Mouse (Mus musculus) embryonic facial prominence, embryonic 13.5 days (tissue): ENCODE measurements at regions not wholly inside any gene's neighbourhood (a gene's known extent, or its start where the extent isn't known, plus 50 kb on each side); places are given as distances from the start of the nearest gene placed in this dataset.
A peak's percentile ranks its signal among the peaks of the same experiment; 100 is the strongest.

ENCODE experiments used
- ATAC-seq: fragments of 200-750 bp; cut with Nextera tagmentation; 2 replicates; pipeline ENCODE4 v1.8.0; 2017; ENCODE audit warnings: low read depth; ENCODE audit not compliant: insufficient number of reproducible peaks, insufficient read depth, low FRiP score, low TSS enrichment
- H3K27ac ChIP-seq: fragments of 300-500 bp; sonication (generic); 2 replicates; pipeline ENCODE4 v1.5.1; 2015; ENCODE audit warnings: moderate library complexity, mild to moderate bottlenecking, inconsistent platforms
- H3K27me3 ChIP-seq: fragments of 300-500 bp; sonication (generic); 2 replicates; pipeline ENCODE4 v1.6.1; 2015; ENCODE audit warnings: mild to moderate bottlenecking, inconsistent platforms
- H3K36me3 ChIP-seq: fragments of 300-500 bp; sonication (generic); 2 replicates; pipeline ENCODE4 v1.6.1; 2015; ENCODE audit warnings: mild to moderate bottlenecking, inconsistent platforms
- H3K4me1 ChIP-seq: fragments of 300-500 bp; sonication (generic); 2 replicates; pipeline ENCODE4 v1.6.1; 2015; ENCODE audit warnings: inconsistent platforms
- H3K4me2 ChIP-seq: fragments of 300-500 bp; sonication (generic); 2 replicates; pipeline ENCODE4 v1.6.1; 2015; ENCODE audit warnings: moderate library complexity, mild to moderate bottlenecking, inconsistent platforms
- H3K4me3 ChIP-seq: fragments of 300-500 bp; sonication (generic); 2 replicates; pipeline ENCODE4 v1.5.1; 2015; ENCODE audit warnings: mild to moderate bottlenecking, inconsistent platforms
- H3K9ac ChIP-seq: fragments of 300-500 bp; sonication (generic); 2 replicates; pipeline ENCODE4 v1.6.1; 2015; ENCODE audit warnings: mild to moderate bottlenecking, inconsistent platforms
- H3K9me3 ChIP-seq: fragments of 300-500 bp; sonication (generic); 2 replicates; pipeline ENCODE4 v1.6.1; 2016; ENCODE audit warnings: inconsistent platforms
- WGBS: fragments of 180-500 bp; shearing (Covaris S2); methylation state at CpG from one replicate; pipeline ENCODE4 v1.1.7; 2015; ENCODE audit warnings: mixed read lengths; 5-methylcytosine and 5-hydroxymethylcytosine counted together

DNA sequence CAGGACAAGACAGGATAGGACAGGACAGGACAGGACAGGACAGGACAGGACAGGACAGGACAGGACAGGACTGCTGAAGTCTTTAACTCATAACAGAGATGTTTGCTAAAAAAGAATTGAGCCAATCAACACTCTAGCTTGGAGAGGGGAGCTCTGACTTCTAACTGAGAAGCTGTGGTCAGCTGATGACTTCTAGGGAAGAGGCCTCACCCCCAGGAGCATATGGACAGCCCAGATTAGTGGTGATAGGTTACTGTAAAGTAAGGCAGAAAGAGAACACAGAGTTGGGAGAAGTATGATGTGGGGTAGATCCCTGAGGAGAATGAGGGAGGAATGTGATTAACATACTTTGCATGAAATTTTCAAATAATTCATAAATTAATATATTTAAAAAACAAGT lies 254.3 kb upstream of the Veph1 start:
- no peak overlapping the region for H3K27ac ChIP-seq
- no peak overlapping the region for H3K9ac ChIP-seq
- H3K4me1 ChIP-seq, result no peaks in the 10 kb centered on the region
- H3K4me2 ChIP-seq, result no peak overlapping the region
- H3K9me3 ChIP-seq, result no peaks in the 10 kb centered on the region
- no peaks in the 10 kb centered on the region for H3K36me3 ChIP-seq
- ATAC-seq, result no peak
- 0 out of 2 replicates have a peak, but pooled peaks cover 2% of the 10 kb centered on the region for H3K27me3 ChIP-seq
- H3K4me3 ChIP-seq, result no peak overlapping the region

DNA sequence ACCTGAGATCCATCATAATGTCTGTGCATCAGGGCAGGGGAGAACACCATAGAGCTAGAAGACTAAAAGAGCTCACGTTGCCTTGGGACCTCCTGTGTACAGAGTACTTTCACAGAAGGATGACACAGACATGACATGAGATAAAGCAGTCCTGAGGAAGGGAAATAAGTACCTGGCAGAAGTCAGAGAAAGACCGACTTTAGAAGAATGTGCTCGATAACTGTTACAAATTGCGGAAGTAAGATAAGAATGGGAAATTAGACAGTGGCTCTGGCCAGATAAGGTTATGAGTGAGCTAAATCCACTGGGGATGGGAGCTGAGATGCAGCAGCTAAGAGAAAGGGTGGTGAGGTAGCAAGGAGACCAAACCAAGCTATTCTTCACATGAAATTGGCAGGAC lies 249.9 kb upstream of the Veph1 start:
- ATAC-seq, result no peak
- 88% methylated on average over 4 of the region's 4 CpGs for WGBS
- 0 out of 2 replicates have a peak, but pooled peaks cover 5% of the 10 kb centered on the region for H3K4me1 ChIP-seq

DNA sequence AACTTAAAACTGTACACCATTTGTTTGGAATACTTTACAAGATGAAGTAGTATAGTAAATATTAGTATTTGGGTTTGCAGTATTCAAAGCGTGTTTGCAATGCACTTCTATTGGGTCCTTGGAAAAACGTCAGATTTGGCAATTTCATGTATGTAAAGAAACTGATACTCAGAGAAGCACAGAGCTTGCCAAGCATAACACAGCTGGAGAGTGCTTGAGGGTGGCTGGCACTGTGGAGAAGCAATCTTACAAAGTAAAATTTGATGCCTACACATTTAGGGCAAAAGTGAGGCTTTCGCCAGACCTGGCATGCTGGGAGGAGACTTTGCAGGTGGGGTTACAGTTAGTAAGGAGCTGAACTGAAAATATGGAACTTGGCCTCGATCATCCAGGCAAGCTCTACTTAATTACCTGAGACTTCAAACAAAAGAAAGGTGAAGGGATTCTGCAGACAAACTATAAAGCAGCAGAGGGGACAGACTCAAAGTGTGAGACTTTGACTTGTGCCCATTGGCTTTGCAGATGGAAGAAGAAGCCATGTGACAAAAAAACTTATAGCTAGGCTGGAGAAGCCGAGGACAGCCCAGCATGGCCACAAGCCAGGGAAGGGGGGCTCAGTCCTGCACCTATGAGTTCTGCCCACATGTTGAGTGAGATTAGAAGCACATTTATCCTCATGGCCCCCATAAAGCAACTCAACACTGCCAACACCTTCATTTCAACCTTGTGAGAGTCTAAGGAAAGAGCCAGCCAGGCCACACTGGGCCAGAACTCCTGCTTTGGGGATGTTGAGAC lies 247.7 kb upstream of the Veph1 start:
- Histone ChIP-seq H3K4me3 (no peak overlapping the region), H3K9me3 (0 out of 2 replicates have a peak, but pooled peaks cover 3% of the 10 kb centered on the region), H3K27me3 (0 out of 2 replicates have a peak, but pooled peaks cover 2% of the 10 kb centered on the region), H3K36me3 (no peaks in the 10 kb centered on the region), H3K4me1 (0 out of 2 replicates have a peak, but pooled peaks cover 5% of the 10 kb centered on the region), H3K4me2 (no peak overlapping the region), H3K27ac (no peak overlapping the region), H3K9ac (no peak overlapping the region)
- 67% methylated on average over 5 of the region's 5 CpGs for WGBS
- no peak for ATAC-seq

More for the DNA sequence above, 249.9 kb upstream of the Veph1 start:
- no peak overlapping the region for H3K27ac ChIP-seq
- 0 out of 2 replicates have a peak, but pooled peaks cover 3% of the 10 kb centered on the region for H3K9me3 ChIP-seq
- 0 out of 2 replicates have a peak, but pooled peaks cover 2% of the 10 kb centered on the region for H3K27me3 ChIP-seq
- no peak overlapping the region for H3K4me2 ChIP-seq
- H3K9ac ChIP-seq, result no peak overlapping the region
- H3K4me3 ChIP-seq, result no peak overlapping the region
- H3K36me3 ChIP-seq, result no peaks in the 10 kb centered on the region

DNA sequence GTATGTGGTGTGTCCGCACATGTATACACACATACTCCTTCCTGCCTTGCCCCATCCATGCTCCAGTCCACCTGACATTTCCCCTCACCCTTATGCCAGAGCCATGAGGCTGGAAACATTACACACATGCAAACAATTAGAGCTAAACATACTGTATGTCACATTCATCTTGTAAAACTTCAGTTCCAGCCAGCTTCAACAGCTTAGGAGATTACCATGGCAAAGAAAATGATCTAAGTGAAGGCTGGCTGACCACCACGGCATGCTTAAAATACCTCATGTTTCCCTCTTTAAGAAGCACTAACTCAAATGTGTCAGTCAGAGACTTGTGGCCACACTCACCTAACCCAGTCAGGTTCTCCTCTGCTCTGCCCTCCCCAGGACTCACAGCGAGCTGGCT lies 246.2 kb upstream of the Veph1 start:
- WGBS, result 59% methylated on average over 3 of the region's 3 CpGs
- H3K36me3 ChIP-seq, result no peaks in the 10 kb centered on the region
- no peak overlapping the region for H3K4me3 ChIP-seq
- 0 out of 2 replicates have a peak, but pooled peaks cover 5% of the 10 kb centered on the region for H3K4me1 ChIP-seq
- no peak overlapping the region for H3K4me2 ChIP-seq
- H3K9ac ChIP-seq, result no peak overlapping the region
- 0 out of 2 replicates have a peak, but pooled peaks cover 3% of the 10 kb centered on the region for H3K9me3 ChIP-seq
- no peak for ATAC-seq
- no peak overlapping the region for H3K27ac ChIP-seq
- H3K27me3 ChIP-seq, result no peaks in the 10 kb centered on the region

DNA sequence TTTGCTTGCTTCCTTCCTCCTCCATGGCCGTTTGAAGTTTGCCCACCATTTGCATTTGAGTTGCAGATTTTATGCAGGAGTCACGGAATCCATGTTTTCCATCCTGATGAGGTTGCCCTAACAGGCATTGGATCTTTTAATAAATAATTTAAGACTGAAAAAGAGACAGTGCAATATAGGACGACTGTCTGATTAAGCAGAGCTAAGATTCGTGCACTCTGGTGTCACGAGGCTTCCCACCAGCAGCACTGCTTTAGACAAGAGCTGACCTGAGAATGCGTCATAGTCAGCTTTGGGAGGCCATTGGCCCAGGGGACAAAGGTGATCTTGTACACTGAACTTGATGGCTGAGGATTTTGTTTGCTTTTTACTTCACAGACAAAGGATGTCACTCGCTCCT lies 241.3 kb upstream of the Veph1 start:
- Histone ChIP-seq H3K4me3 (no peak overlapping the region), H3K27ac (no peak overlapping the region), H3K4me2 (no peak overlapping the region), H3K9ac (no peak overlapping the region), H3K27me3 (no peaks in the 10 kb centered on the region), H3K4me1 (0 out of 2 replicates have a peak, but pooled peaks cover 3% of the 10 kb centered on the region), H3K9me3 (0 out of 2 replicates have a peak, but pooled peaks cover 3% of the 10 kb centered on the region), H3K36me3 (no peaks in the 10 kb centered on the region)
- ATAC-seq, result no peak
- 83% methylated on average over 7 of the region's 7 CpGs for WGBS

DNA sequence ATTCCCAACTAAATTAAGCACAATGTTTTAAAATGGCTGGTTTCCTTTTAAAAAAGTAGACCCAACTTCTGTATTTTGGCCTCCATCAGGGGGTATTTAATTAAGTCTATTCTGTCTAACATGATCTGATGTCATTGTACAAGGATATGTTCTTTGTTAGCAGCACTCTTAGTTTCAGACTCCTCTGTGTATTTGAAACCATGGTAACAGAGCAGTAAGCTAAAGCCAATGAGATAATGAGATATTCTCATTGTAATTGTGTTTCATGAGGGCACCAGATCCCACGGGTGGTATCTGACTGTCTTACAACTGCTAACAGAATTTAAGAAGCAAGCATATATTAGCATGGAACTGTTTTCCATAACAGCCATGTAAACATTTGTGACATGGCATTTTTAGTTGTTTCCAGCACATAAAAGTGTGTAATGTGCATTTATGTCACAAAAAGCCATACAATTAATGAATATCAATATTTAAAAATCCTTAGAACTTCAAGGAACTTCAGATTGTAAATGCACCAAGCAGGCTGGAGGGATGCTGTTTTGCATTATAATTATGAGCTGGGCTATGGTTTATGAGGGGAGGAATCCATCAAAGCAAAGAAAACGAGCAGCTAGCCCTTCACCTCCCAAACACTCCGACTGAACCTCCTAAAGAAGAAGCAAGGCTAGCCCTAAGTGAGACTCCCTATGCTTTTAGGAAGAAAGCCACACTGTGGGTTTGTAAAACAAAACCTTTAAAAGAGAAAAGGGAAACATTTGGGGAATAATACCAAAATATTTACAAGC lies 240.7 kb upstream of the Veph1 start:
- ATAC-seq, result no peak

DNA sequence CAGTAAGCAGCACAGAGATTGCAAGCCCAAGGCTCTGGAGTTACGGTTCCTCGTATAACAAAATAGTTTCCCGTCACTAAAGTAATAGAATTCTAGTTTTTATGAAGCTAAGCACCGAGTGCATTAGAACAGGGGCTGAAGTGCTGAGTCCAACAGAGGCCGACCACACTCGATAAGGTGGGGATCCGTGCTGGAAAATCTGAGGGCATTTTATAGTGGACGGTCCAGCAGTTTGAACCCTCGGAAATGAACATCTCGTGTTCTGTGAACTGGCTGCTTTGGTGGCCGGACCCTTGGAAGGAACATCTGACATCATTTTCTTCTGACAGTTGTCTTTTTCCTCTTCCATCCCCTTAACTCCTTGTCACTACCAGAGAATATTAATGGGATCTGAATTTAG lies 240.0 kb upstream of the Veph1 start:
- ATAC-seq, result no peak
- H3K4me2 ChIP-seq, result no peak overlapping the region
- H3K36me3 ChIP-seq, result no peaks in the 10 kb centered on the region
- 0 out of 2 replicates have a peak, but pooled peaks cover under 1% of the 10 kb centered on the region for H3K9me3 ChIP-seq
- H3K4me3 ChIP-seq, result no peak overlapping the region
- no peaks in the 10 kb centered on the region for H3K4me1 ChIP-seq
- no peak overlapping the region for H3K9ac ChIP-seq
- H3K27me3 ChIP-seq, result no peaks in the 10 kb centered on the region
- no peak overlapping the region for H3K27ac ChIP-seq
- WGBS, result 87% methylated on average over 11 of the region's 11 CpGs

More for the DNA sequence above, 240.7 kb upstream of the Veph1 start:
- H3K27ac ChIP-seq, result no peak overlapping the region
- no peak overlapping the region for H3K4me3 ChIP-seq
- H3K9me3 ChIP-seq, result 0 out of 2 replicates have a peak, but pooled peaks cover 3% of the 10 kb centered on the region
- WGBS, result 47% methylated on average over 3 of the region's 3 CpGs
- H3K27me3 ChIP-seq, result no peaks in the 10 kb centered on the region
- H3K4me2 ChIP-seq, result no peak overlapping the region
- H3K36me3 ChIP-seq, result no peaks in the 10 kb centered on the region
- H3K4me1 ChIP-seq, result no peaks in the 10 kb centered on the region
- no peak overlapping the region for H3K9ac ChIP-seq

DNA sequence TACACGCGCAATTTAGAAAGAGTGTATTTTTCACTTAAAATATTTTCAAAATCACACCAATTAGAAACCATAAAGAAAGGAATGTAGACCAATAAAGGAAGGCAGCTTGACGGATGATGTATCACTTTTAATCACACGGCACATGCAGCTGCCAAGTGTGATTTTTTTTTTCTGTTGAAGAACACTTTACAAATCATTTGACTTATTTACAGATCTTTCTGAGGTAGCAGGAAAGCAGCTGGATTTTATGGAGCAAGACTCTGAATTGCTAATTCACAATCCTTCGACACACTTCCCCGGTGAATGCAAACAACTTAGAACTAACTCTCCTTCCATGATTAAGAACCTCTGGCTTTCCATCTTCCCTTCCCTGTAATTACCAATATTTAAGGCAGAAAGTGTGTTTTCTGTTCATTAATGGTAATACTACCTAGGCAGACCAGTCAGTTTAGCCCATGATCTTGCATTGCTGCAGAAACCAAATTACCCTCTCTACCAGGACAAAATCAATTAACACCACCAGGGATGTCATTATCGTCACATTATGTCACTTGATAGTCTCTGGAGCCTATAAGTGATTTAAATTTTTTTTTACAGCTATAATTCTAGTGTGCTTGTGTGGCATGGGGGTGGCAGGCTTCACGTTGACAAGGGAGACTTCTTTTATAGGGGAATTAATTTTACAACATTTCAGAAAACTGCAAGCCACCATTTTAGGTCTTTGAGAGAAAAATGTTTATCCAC lies 239.3 kb upstream of the Veph1 start:
- Histone ChIP-seq H3K27ac (no peak overlapping the region), H3K36me3 (no peaks in the 10 kb centered on the region), H3K27me3 (no peaks in the 10 kb centered on the region), H3K4me1 (no peaks in the 10 kb centered on the region), H3K9me3 (no peaks in the 10 kb centered on the region), H3K4me3 (no peak overlapping the region), H3K4me2 (no peak overlapping the region), H3K9ac (no peak overlapping the region)
- no peak for ATAC-seq
- WGBS, result 58% methylated on average over 8 of the region's 8 CpGs

DNA sequence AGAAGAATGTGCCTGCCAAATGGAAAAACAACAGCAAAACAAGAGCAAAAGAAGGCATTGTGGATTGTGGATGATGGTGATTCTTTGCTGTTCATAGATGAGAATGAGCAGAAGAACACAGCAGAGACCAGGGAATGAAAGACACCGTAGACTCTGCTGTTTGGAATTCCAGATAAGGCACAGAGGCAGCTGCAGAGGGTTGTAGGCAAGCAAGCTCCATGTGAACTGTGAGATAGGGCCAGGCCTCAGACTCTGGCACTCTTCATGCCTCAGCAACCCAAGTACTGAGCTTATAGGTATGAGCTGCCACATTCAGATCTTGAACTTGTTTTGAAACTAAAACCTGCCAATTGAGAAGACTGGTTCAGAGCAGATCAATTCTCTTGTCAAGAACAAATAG lies 223.3 kb upstream of the Veph1 start:
- Histone ChIP-seq H3K4me1 (0 out of 2 replicates have a peak, but pooled peaks cover 6% of the 10 kb centered on the region), H3K4me3 (no peak overlapping the region), H3K27ac (no peak overlapping the region), H3K27me3 (no peaks in the 10 kb centered on the region), H3K9me3 (no peaks in the 10 kb centered on the region), H3K9ac (no peak overlapping the region), H3K4me2 (no peak overlapping the region), H3K36me3 (no peaks in the 10 kb centered on the region)
- no peak for ATAC-seq
- WGBS, result 96% methylated on average over 1 of the region's 1 CpGs

DNA sequence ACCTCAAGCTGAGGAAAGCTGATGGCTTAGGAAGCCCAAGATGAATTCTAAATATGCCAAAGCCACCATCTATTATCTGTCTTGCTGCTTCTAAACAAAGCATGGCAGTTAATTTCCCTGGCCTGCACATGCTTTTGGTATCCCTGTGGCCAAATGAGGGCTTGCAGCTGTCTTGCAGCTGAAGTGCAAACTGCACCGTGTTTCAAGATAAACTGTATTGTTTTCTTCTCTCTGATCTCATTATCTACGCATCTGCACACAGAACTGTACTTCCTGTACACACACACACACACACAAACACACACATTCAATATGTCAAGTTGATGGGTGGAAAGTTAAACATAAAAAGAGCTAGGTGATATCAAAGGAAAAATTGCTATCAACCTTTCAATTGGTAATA lies 221.7 kb upstream of the Veph1 start:
- Histone ChIP-seq H3K4me1 (0 out of 2 replicates have a peak, but pooled peaks cover 6% of the 10 kb centered on the region), H3K4me2 (no peak overlapping the region), H3K27me3 (0 out of 2 replicates have a peak, but pooled peaks cover under 1% of the 10 kb centered on the region), H3K36me3 (no peaks in the 10 kb centered on the region), H3K4me3 (no peak overlapping the region), H3K27ac (no peak overlapping the region), H3K9me3 (no peaks in the 10 kb centered on the region), H3K9ac (no peak overlapping the region)
- no peak for ATAC-seq
- WGBS, result 50% methylated on average over 2 of the region's 2 CpGs

DNA sequence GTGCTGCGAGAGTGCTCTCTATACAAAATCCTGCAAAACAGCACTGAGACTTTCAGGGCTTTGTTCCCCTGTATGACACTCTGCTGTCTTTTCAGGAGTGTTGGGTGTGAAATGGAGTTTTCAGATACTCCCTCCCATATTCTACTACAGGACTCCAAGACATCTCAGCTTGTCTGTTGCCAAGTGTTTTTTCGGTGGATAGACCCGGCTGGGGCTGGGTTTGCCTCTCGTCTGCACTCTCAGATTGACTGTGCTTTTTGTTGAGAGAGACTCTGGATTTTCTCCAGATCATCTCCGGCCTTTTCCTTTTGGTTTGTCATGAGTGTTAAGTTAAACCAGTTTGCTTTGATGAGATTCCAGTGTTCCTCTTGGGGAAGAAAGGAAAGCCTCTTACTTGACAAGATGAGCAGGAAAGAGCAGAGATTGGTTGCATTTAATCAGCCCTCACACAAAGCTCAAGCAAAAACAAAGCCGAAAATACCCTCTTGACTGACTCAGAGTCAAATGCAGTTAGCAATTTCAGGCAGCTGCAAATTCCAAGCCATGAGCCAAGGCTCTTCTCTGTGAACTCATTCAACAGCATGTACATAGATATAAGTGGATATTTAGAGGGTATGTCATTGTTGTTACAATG lies 219.3 kb upstream of the Veph1 start:
- no peak for ATAC-seq
- no peak overlapping the region for H3K4me3 ChIP-seq
- H3K27me3 ChIP-seq, result 0 out of 2 replicates have a peak, but pooled peaks cover 8% of the 10 kb centered on the region
- H3K9me3 ChIP-seq, result no peaks in the 10 kb centered on the region
- H3K4me2 ChIP-seq, result no peak overlapping the region
- WGBS, result 37% methylated on average over 6 of the region's 6 CpGs
- H3K9ac ChIP-seq, result no peak overlapping the region
- H3K36me3 ChIP-seq, result no peaks in the 10 kb centered on the region
- H3K27ac ChIP-seq, result 0 out of 2 replicates have a peak overlapping the region, but pooled peaks have one; percentile 36
- 0 out of 2 replicates have a peak, but pooled peaks cover 6% of the 10 kb centered on the region for H3K4me1 ChIP-seq
